7 mouse cellular contexts compared by ENCODE assay signal in the genomic region with DNA sequence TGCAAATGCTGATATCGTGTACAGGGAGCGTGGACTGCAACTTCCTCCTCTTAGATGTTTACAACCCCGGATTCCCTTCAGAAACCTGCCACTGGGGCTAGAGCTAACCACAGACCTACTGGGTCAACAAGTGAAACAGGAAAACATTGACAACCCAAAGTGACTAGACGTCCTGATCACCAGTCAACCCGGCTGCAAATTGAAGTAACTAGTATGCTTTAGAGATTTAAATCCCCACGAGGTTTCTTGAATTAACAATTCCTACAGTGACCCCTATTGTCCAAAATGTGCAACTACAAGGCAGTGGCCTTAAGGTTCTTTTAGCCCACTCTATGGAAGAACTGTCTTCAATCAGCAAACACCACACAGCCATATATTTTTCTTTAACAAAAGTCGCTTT. TPM values are rescaled to one million over a fixed set of nuclear protein-coding genes. Genes with fewer than 3 reads are reported as not detected.
DNase-seq lines count a peak whose midpoint lies in the region; ATAC-seq lines count a peak whose summit lies in the region.

No protein-coding gene starts in this region.

- H3K4me2 ChIP-seq in forebrain, embryonic 15.5 days (replicated peaks), result no peak overlapping the region
- H3K4me2 ChIP-seq in intestine, embryonic 15.5 days (replicated peaks), result peak overlapping the region; percentile 51
- H3K4me2 ChIP-seq in liver, embryonic 16.5 days (ENCODE audit: low read depth, low read length), result peak overlapping the region; percentile 22; the same call in 1 of the 2 replicates

- no peaks in the 10 kb centered on the region for H3K27me3 ChIP-seq in forebrain, embryonic 15.5 days
- no peaks in the 10 kb centered on the region for H3K27me3 ChIP-seq in intestine, embryonic 15.5 days (replicated peaks)
- H3K27me3 ChIP-seq in liver, embryonic 16.5 days (ENCODE audit: control insufficient read depth, insufficient read depth, low read depth, low read length), result no peaks in the 10 kb centered on the region

- peak; percentile 26 for DNase-seq in spleen, adult 12 weeks (ENCODE audit: low spot score)
- DNase-seq in spleen, postnatal 4 days (ENCODE audit: low spot score in 2 of 2), result no peak
- DNase-seq in brain, adult 2 months (ENCODE audit: low read depth, low spot score), result peak; percentile 91
- DNase-seq in retina, postnatal 1 day, result peak; percentile 87

- no peak overlapping the region for H3K27ac ChIP-seq in forebrain, embryonic 15.5 days (replicated peaks)
- H3K27ac ChIP-seq in intestine, embryonic 15.5 days, result 0 out of 2 replicates have a peak overlapping the region, but pooled peaks have one; percentile 2
- H3K27ac ChIP-seq in liver, embryonic 16.5 days (ENCODE audit: low read length), result no peak overlapping the region

- H3K36me3 ChIP-seq in forebrain, embryonic 15.5 days, result no peaks in the 10 kb centered on the region
- no peaks in the 10 kb centered on the region for H3K36me3 ChIP-seq in intestine, embryonic 15.5 days
- no peaks in the 10 kb centered on the region for H3K36me3 ChIP-seq in liver, embryonic 16.5 days (ENCODE audit: control insufficient read depth, insufficient read depth)

- no peak overlapping the region for H3K4me3 ChIP-seq in forebrain, embryonic 15.5 days
- H3K4me3 ChIP-seq in intestine, embryonic 15.5 days (replicated peaks), result no peak overlapping the region
- H3K4me3 ChIP-seq in liver, embryonic 16.5 days (ENCODE audit: low read depth, low read length), result no peak overlapping the region

- 23% methylated on average over 7 of the region's 7 CpGs for WGBS in forebrain, embryonic 15.5 days
- WGBS in intestine, embryonic 15.5 days, result 15% methylated on average over 7 of the region's 7 CpGs
- WGBS in liver, embryonic 16.5 days (ENCODE audit: insufficient replicate concordance), result 6% methylated on average over 7 of the region's 7 CpGs

- no peaks in the 10 kb centered on the region for H3K9me3 ChIP-seq in forebrain, embryonic 15.5 days
- no peaks in the 10 kb centered on the region for H3K9me3 ChIP-seq in intestine, embryonic 15.5 days
- no peaks in the 10 kb centered on the region for H3K9me3 ChIP-seq in liver, embryonic 16.5 days (replicated peaks; ENCODE audit: control insufficient read depth, low read length)

- 0 out of 2 replicates have a peak, but pooled peaks have one; percentile 16 for ATAC-seq in forebrain, embryonic 15.5 days (replicated peaks)
- peak; percentile 36; the same call in 1 of the 2 replicates for ATAC-seq in intestine, embryonic 15.5 days
- ATAC-seq in liver, embryonic 16.5 days (ENCODE audit: low read depth), result peak; percentile 10; the same call in 1 of the 2 replicates

- no peaks in the 10 kb centered on the region for H3K4me1 ChIP-seq in forebrain, embryonic 15.5 days
- no peaks in the 10 kb centered on the region for H3K4me1 ChIP-seq in intestine, embryonic 15.5 days (replicated peaks)
- H3K4me1 ChIP-seq in liver, embryonic 16.5 days (ENCODE audit: control insufficient read depth, low read depth, low read length), result peaks cover 2% of the 10 kb centered on the region; the same call in 1 of the 2 replicates

- H3K9ac ChIP-seq in forebrain, embryonic 15.5 days (replicated peaks), result no peak overlapping the region
- no peak overlapping the region for H3K9ac ChIP-seq in intestine, embryonic 15.5 days
- no peak overlapping the region for H3K9ac ChIP-seq in liver, embryonic 16.5 days (ENCODE audit: low read depth, low read length)

RNA-seq across cellular contexts. Expression of a gene that starts 16.7 kb away (rescaled TPM):
- 12.4 and 15.1 TPM in 2 replicates for polyA plus RNA-seq in forebrain, embryonic 15.5 days (2015; fragmentation: Nextera tagmentation; extraction: Ambion mirVana)
- polyA plus RNA-seq in intestine, embryonic 15.5 days (2015; fragmentation: Nextera tagmentation; extraction: Ambion mirVana), result 33.0 and 33.9 TPM in 2 replicates
- 16.8 and 17.0 TPM in 2 replicates for polyA plus RNA-seq in liver, embryonic 16.5 days (2015; fragmentation: Nextera tagmentation; extraction: Ambion mirVana)

RNA-seq across cellular contexts. Expression of a gene that starts 25.0 kb away (rescaled TPM):
- polyA plus RNA-seq in forebrain, embryonic 15.5 days (2015; fragmentation: Nextera tagmentation; extraction: Ambion mirVana), result 49.4 and 50.7 TPM in 2 replicates
- polyA plus RNA-seq in intestine, embryonic 15.5 days (2015; fragmentation: Nextera tagmentation; extraction: Ambion mirVana), result 49.9 and 53.6 TPM in 2 replicates
- 76.4 and 79.6 TPM in 2 replicates for polyA plus RNA-seq in liver, embryonic 16.5 days (2015; fragmentation: Nextera tagmentation; extraction: Ambion mirVana)

RNA-seq across cellular contexts. Expression of a gene that starts 31.2 kb away (rescaled TPM):
- polyA plus RNA-seq in forebrain, embryonic 15.5 days (2015; fragmentation: Nextera tagmentation; extraction: Ambion mirVana), result 0.43 and 0.46 TPM in 2 replicates
- polyA plus RNA-seq in intestine, embryonic 15.5 days (2015; fragmentation: Nextera tagmentation; extraction: Ambion mirVana), result 1.9 and 2.8 TPM in 2 replicates
- polyA plus RNA-seq in liver, embryonic 16.5 days (2015; fragmentation: Nextera tagmentation; extraction: Ambion mirVana), result 3.8 and 4.1 TPM in 2 replicates

RNA-seq across cellular contexts. Expression of a gene that starts 43.6 kb away (rescaled TPM):
- 44.0 and 60.7 TPM in 2 replicates for polyA plus RNA-seq in forebrain, embryonic 15.5 days (2015; fragmentation: Nextera tagmentation; extraction: Ambion mirVana)
- 335 and 425 TPM in 2 replicates for polyA plus RNA-seq in intestine, embryonic 15.5 days (2015; fragmentation: Nextera tagmentation; extraction: Ambion mirVana)
- 376 and 435 TPM in 2 replicates for polyA plus RNA-seq in liver, embryonic 16.5 days (2015; fragmentation: Nextera tagmentation; extraction: Ambion mirVana)

Comparison
In these comparisons a context has a peak if more than half of its experiments do, and no peak if none do; other contexts are left out.
1. DNase-seq: peak in spleen, adult 12 weeks (single experiment), brain, adult 2 months (single experiment) and retina, postnatal 1 day (single experiment); none in spleen, postnatal 4 days (0 of 2).
2. Peak in every context shown above with its lines, with median percentiles within 50 percentile points of each other: ATAC-seq.